Comparison of ENCODE assay signal across 11 mouse cellular contexts in the genomic region with DNA sequence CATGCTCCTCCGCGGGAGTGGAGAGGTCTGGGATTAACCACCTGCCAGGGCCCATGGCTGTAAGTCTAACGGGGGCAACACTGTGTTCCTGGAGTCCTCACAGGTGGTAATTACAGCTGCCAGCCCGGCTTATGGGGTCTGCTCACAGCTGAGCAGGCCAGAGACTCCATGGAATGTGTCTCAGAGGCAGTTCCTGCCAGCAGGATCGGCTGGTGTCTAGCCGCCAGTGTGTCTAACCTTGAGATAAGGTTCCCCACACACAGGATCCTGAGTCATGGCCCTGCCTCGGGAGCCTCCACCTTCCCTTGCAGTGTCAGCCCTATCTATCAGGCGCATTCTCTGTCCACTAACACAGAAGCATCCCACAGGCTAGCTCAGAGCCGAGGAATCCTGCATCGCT. TPM values are rescaled to one million over a fixed set of nuclear protein-coding genes. Genes with fewer than 3 reads are reported as not detected.
DNase-seq lines count a peak whose midpoint lies in the region.
"Had no signal": no experiment of that assay in that cellular context is flagged by ENCODE, and none has a peak within 500 bp of the region (broad histone marks: within the 10 kb centered on the region; RNA-seq: fewer than 3 reads in every experiment).

No protein-coding gene starts in this region.

- DNase-seq in cerebellum, adult 9-11 months = peak; percentile 53
- DNase-seq in cerebellum, adult 11 months = no peak
- DNase-seq in MEL-GATA-1-ER (ENCODE audit: extremely low read depth, low read depth) (peak; percentile 64), liver (peak; percentile 44)
- peak; percentile 40 to 55 for DNase-seq in heart, adult 9 months (ENCODE audit: low spot score in 2 of 2)
- DNase-seq in thymus, postnatal 10 days (ENCODE audit: low spot score in 2 of 2) = no peak
- no peak for DNase-seq in kidney, adult 8-10 months
- no peak for DNase-seq in gastrocnemius, postnatal 4 days (ENCODE audit: low spot score in 2 of 2)
- DNase-seq: B cell, adult 2 months; kidney, postnatal 10 days; thymus, adult 2 months had no signal

RNA-seq across cellular contexts. Expression of gene Man1c1, which starts 41.0 kb away (rescaled TPM):
- 10 to 100 TPM; 16.7 to 17.9 TPM for total RNA-seq in gastrocnemius, postnatal 4 days (2021)

Comparison
In these comparisons a context has a peak if more than half of its experiments do, and no peak if none do; other contexts are left out.
1. DNase-seq: peak in cerebellum, adult 9-11 months (single experiment), MEL-GATA-1-ER (single experiment), heart, adult 9 months (2 of 2) and liver (single experiment); none in cerebellum, adult 11 months (single experiment), thymus, postnatal 10 days (0 of 2), kidney, adult 8-10 months (0 of 2) and gastrocnemius, postnatal 4 days (0 of 2).